ENCODE assay signal across 8 mouse cellular contexts in the genomic region with DNA sequence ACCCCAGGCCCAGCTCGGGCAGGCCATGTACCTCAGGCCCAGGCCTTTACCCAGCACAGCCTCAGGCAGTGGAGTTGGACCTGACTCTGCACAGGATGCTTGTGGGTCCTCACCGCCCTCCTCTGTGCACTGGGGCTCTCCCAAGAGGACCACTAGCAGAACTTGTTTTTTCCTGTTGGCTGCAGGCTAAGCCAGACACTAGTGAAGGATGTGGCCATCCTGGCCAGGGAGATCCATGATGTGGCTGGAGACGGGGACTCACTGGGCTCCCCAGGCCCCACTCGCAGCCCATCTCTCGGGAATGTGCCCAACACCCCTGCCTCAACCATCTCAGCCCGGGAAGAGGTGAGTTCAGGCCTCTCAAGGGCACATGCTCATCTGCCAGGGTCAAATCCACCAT. TPM values are rescaled to one million over a fixed set of nuclear protein-coding genes. Genes with fewer than 3 reads are reported as not detected.
DNase-seq lines count a peak whose midpoint lies in the region; ATAC-seq and TF ChIP-seq lines count a peak whose summit lies in the region.

No protein-coding gene starts in this region.

- TF ChIP-seq CTCF in layer of hippocampus, adult 2 months (conservative IDR thresholded peaks at IDR 0.05), result no peak
- no peak for TF ChIP-seq CTCF in heart, postnatal 0 days (IDR thresholded peaks at IDR 0.05; ENCODE audit: low read depth)

- no peak for TF ChIP-seq EP300 in heart, postnatal 0 days (IDR thresholded peaks at IDR 0.05; ENCODE audit: low read depth)

- ATAC-seq in embryonic facial prominence, embryonic 14.5 days (ENCODE audit: low read depth), result peak; percentile 0; the same call in 1 of the 2 replicates
- ATAC-seq in heart, postnatal 0 days (ENCODE audit: insufficient read depth, low read depth), result peak; percentile 29
- ATAC-seq in midbrain, embryonic 13.5 days, result peak; percentile 12

- H3K27me3 ChIP-seq in embryonic facial prominence, embryonic 14.5 days (replicated peaks; ENCODE audit: control insufficient read depth, insufficient read depth, low read length), result no peaks in the 10 kb centered on the region
- H3K27me3 ChIP-seq in heart, postnatal 0 days (ENCODE audit: control insufficient read depth, insufficient read depth, low read length), result no peaks in the 10 kb centered on the region
- H3K27me3 ChIP-seq in midbrain, embryonic 13.5 days, result no peaks in the 10 kb centered on the region

- H3K9me3 ChIP-seq in embryonic facial prominence, embryonic 14.5 days (ENCODE audit: control insufficient read depth, low read length), result no peaks in the 10 kb centered on the region
- no peaks in the 10 kb centered on the region for H3K9me3 ChIP-seq in heart, postnatal 0 days (replicated peaks; ENCODE audit: control insufficient read depth, low read length)
- no peaks in the 10 kb centered on the region for H3K9me3 ChIP-seq in midbrain, embryonic 13.5 days

- no peak overlapping the region for H3K4me3 ChIP-seq in layer of hippocampus, adult 2 months
- H3K4me3 ChIP-seq in embryonic facial prominence, embryonic 14.5 days (ENCODE audit: low read depth, low read length), result no peak overlapping the region
- no peak overlapping the region for H3K4me3 ChIP-seq in heart, postnatal 0 days (ENCODE audit: low read depth, low read length)
- no peak overlapping the region for H3K4me3 ChIP-seq in midbrain, embryonic 13.5 days (replicated peaks)

- peak overlapping the region; percentile 71 for H3K27ac ChIP-seq in layer of hippocampus, adult 2 months
- peak overlapping the region; percentile 76 for H3K27ac ChIP-seq in embryonic facial prominence, embryonic 14.5 days (replicated peaks; ENCODE audit: low read depth, low read length)
- H3K27ac ChIP-seq in heart, postnatal 0 days (ENCODE audit: low read depth), result peak overlapping the region; percentile 79
- H3K27ac ChIP-seq in midbrain, embryonic 13.5 days, result 0 out of 2 replicates have a peak overlapping the region, but pooled peaks have one; percentile 3

- peaks cover 7% of the 10 kb centered on the region; the same call in 1 of the 2 replicates for H3K4me1 ChIP-seq in embryonic facial prominence, embryonic 14.5 days (ENCODE audit: control insufficient read depth, insufficient read depth, low read length)
- peaks cover 11% of the 10 kb centered on the region; the same call in 1 of the 2 replicates for H3K4me1 ChIP-seq in heart, postnatal 0 days (ENCODE audit: control insufficient read depth, insufficient read depth)
- H3K4me1 ChIP-seq in midbrain, embryonic 13.5 days (replicated peaks), result peaks cover 17% of the 10 kb centered on the region

- 40% methylated on average over 6 of the region's 6 CpGs for WGBS in embryonic facial prominence, embryonic 14.5 days
- 45% methylated on average over 6 of the region's 6 CpGs for WGBS in heart, postnatal 0 days
- WGBS in midbrain, embryonic 13.5 days, result 70% methylated on average over 6 of the region's 6 CpGs

- H3K36me3 ChIP-seq in embryonic facial prominence, embryonic 14.5 days (ENCODE audit: control insufficient read depth, insufficient read depth, low read length), result peaks cover 42% of the 10 kb centered on the region
- 0 out of 2 replicates have a peak, but pooled peaks cover 5% of the 10 kb centered on the region for H3K36me3 ChIP-seq in heart, postnatal 0 days (replicated peaks; ENCODE audit: control insufficient read depth, insufficient read depth, low read length)
- peaks cover 56% of the 10 kb centered on the region for H3K36me3 ChIP-seq in midbrain, embryonic 13.5 days

- no peak for DNase-seq in layer of hippocampus, adult 2 months (ENCODE audit: low spot score in 2 of 2)
- DNase-seq in layer of hippocampus, postnatal 14 days (ENCODE audit: low spot score in 2 of 2), result no peak
- no peak for DNase-seq in embryonic facial prominence, embryonic 14.5 days (ENCODE audit: low spot score)
- DNase-seq in heart, postnatal 0 days (ENCODE audit: low spot score), result no peak
- no peak for DNase-seq in layer of hippocampus, postnatal 25 days (ENCODE audit: extremely low spot score in 1 of 2, low spot score in 1 of 2)
- no peak for DNase-seq in thymus, postnatal 10 days (ENCODE audit: low spot score in 2 of 2)
- DNase-seq in ovary, postnatal 36 days (ENCODE audit: low spot score), result no peak

- peak overlapping the region; percentile 15; the same call in 1 of the 2 replicates for H3K9ac ChIP-seq in embryonic facial prominence, embryonic 14.5 days (ENCODE audit: low read depth, low read length)
- H3K9ac ChIP-seq in heart, postnatal 0 days (replicated peaks; ENCODE audit: low read depth, low read length), result 0 out of 2 replicates have a peak overlapping the region, but pooled peaks have one; percentile 13
- H3K9ac ChIP-seq in midbrain, embryonic 13.5 days (replicated peaks), result no peak overlapping the region; the same call in 1 of the 2 replicates

- H3K4me2 ChIP-seq in embryonic facial prominence, embryonic 14.5 days (ENCODE audit: low read depth, low read length), result no peak overlapping the region
- H3K4me2 ChIP-seq in heart, postnatal 0 days (ENCODE audit: low read depth, low read length), result 0 out of 2 replicates have a peak overlapping the region, but pooled peaks have one; percentile 4
- no peak overlapping the region for H3K4me2 ChIP-seq in midbrain, embryonic 13.5 days (replicated peaks)

RNA-seq across cellular contexts. Expression of a gene that starts 17.7 kb away (rescaled TPM):
- 1 to 10 TPM; 8.6 to 9.7 TPM for total RNA-seq in layer of hippocampus, adult 2 months (2021)
- total RNA-seq in layer of hippocampus, postnatal 14 days (2021), result 10 to 100 TPM; 10.6 to 13.1 TPM
- 12.8 and 13.0 TPM in 2 replicates for polyA plus RNA-seq in embryonic facial prominence, embryonic 14.5 days (2014; fragmentation: Nextera tagmentation; extraction: Ambion mirVana)
- 6.8 and 7.2 TPM in 2 replicates for total RNA-seq in heart, postnatal 0 days (2014; rRNA removed; ENCODE audit: low replicate concordance)
- polyA plus RNA-seq in heart, postnatal 0 days (2015; fragmentation: Nextera tagmentation; extraction: Ambion mirVana), result 3.4 and 4.7 TPM in 2 replicates
- polyA plus RNA-seq in midbrain, embryonic 13.5 days (2015; fragmentation: Nextera tagmentation; extraction: Ambion mirVana), result 5.2 and 6.4 TPM in 2 replicates
- total RNA-seq in layer of hippocampus, postnatal 25 days (2021), result 10 to 100 TPM; 11.1 to 11.9 TPM

RNA-seq across cellular contexts. Expression of a gene that starts 22.5 kb away (rescaled TPM):
- total RNA-seq in layer of hippocampus, adult 2 months (2021), result 100 to 1,000 TPM; 194 to 210 TPM
- 100 to 1,000 TPM; 178 to 193 TPM for total RNA-seq in layer of hippocampus, postnatal 14 days (2021)
- 13.3 and 14.4 TPM in 2 replicates for polyA plus RNA-seq in embryonic facial prominence, embryonic 14.5 days (2014; fragmentation: Nextera tagmentation; extraction: Ambion mirVana)
- 10.1 and 17.6 TPM in 2 replicates for total RNA-seq in heart, postnatal 0 days (2014; rRNA removed; ENCODE audit: low replicate concordance)
- 1.8 and 2.4 TPM in 2 replicates for polyA plus RNA-seq in heart, postnatal 0 days (2015; fragmentation: Nextera tagmentation; extraction: Ambion mirVana)
- 20.2 and 22.0 TPM in 2 replicates for polyA plus RNA-seq in midbrain, embryonic 13.5 days (2015; fragmentation: Nextera tagmentation; extraction: Ambion mirVana)
- 100 to 1,000 TPM; 180 to 192 TPM for total RNA-seq in layer of hippocampus, postnatal 25 days (2021)

RNA-seq across cellular contexts. Expression of a gene that starts 59.7 kb away (rescaled TPM):
- 1 to 10 TPM; 3.3 to 3.5 TPM for total RNA-seq in layer of hippocampus, adult 2 months (2021)
- total RNA-seq in layer of hippocampus, postnatal 14 days (2021), result 1 to 10 TPM; 4.9 to 7.8 TPM
- polyA plus RNA-seq in embryonic facial prominence, embryonic 14.5 days (2014; fragmentation: Nextera tagmentation; extraction: Ambion mirVana), result 5.9 and 8.3 TPM in 2 replicates
- total RNA-seq in heart, postnatal 0 days (2014; rRNA removed; ENCODE audit: low replicate concordance), result 6.8 and 10.5 TPM in 2 replicates
- polyA plus RNA-seq in heart, postnatal 0 days (2015; fragmentation: Nextera tagmentation; extraction: Ambion mirVana), result 2.3 and 2.4 TPM in 2 replicates
- 0.31 and 0.37 TPM in 2 replicates for polyA plus RNA-seq in midbrain, embryonic 13.5 days (2015; fragmentation: Nextera tagmentation; extraction: Ambion mirVana)
- 1 to 10 TPM; 3.2 to 3.5 TPM for total RNA-seq in layer of hippocampus, postnatal 25 days (2021)

Comparison
In these comparisons a context has a peak if more than half of its experiments do, and no peak if none do; other contexts are left out.
1. H3K27ac ChIP-seq: peak in every context shown above with its lines; median percentile 79 in heart, postnatal 0 days; 76 in embryonic facial prominence, embryonic 14.5 days; 71 in layer of hippocampus, adult 2 months; 3 in midbrain, embryonic 13.5 days.